Mouse (Mus musculus): ENCODE measurements around the gene Nol8.

DNA sequence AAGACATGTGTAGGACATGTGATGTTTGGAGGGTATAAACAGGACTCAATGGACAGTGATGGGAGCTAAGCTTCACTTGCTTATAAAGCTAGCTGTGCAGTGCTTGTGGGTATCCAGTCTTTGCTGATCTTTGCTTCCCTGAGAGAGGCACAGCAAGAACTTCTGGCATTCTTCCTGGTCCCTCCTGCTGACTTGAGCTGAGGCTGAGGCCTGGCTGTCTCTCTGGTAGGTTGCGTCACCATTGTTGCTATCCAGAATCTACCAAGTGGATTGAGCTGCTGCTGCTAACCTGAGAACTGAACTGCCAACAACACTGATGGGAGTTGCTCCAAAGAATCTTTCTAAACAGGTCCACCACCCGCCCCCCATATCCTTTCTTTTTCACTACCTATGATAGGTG lies 23.8 kb upstream of the Nol8 start:
- TF ChIP-seq KAT2A (conservative IDR thresholded peaks at IDR 0.05; ENCODE audit: low read depth, low read length) (no peak), CTCF (IDR thresholded peaks at IDR 0.05 in 2 of 3, conservative IDR thresholded peaks at IDR 0.05 in 1 of 3; ENCODE audit: control insufficient read depth in 1 of 3, insufficient read depth in 1 of 3, low read depth in 2 of 3, low read length in 3 of 3, poor library complexity in 1 of 3, severe bottlenecking in 1 of 3) (no peak), USF1 (IDR thresholded peaks at IDR 0.05; ENCODE audit: low read depth, low read length) (no peak), MAZ (IDR thresholded peaks at IDR 0.05; ENCODE audit: low read depth, low read length) (no peak), GATA1 (IDR thresholded peaks at IDR 0.05; ENCODE audit: low read depth, low read length) (no peak), ZKSCAN1 (IDR thresholded peaks at IDR 0.05; ENCODE audit: low read depth, low read length) (no peak), GABPA (IDR thresholded peaks at IDR 0.05; ENCODE audit: low read depth, low read length) (no peak), MAX (IDR thresholded peaks at IDR 0.05; ENCODE audit: low read length) (no peak), POLR2A (IDR thresholded peaks at IDR 0.05; ENCODE audit: control insufficient read depth in 1 of 2, insufficient read depth in 1 of 2, low read depth in 1 of 2, low read length in 2 of 2, poor library complexity in 1 of 2) (no peak), MAFK (IDR thresholded peaks at IDR 0.05; ENCODE audit: borderline replicate concordance, low read depth, low read length) (no peak), RAD21 (IDR thresholded peaks at IDR 0.05; ENCODE audit: low read depth, low read length) (no peak), ELF1 (IDR thresholded peaks at IDR 0.05; ENCODE audit: low read depth, low read length) (no peak), EP300 (IDR thresholded peaks at IDR 0.05; ENCODE audit: low read depth in 1 of 2, low read length in 2 of 2) (no peak)
